Mouse (Mus musculus) stomach, adult 2 months (tissue): ENCODE data around the gene Rpusd4. TPM values are rescaled to one million over a fixed set of nuclear protein-coding genes. Genes with fewer than 3 reads are reported as not detected.

Experiments used
- polyA plus RNA-seq: library from polyadenylated mRNA; depleted of rRNA; stranded (reverse); fragments of >200 nt; gene quantifications from 2 replicates; pipeline ENCODE4 v1.2.3, GENCODE M21; 2012; rRNA removed

Rpusd4 gene
- 3.5 and 3.7 TPM in 2 replicates for polyA plus RNA-seq

DNA sequence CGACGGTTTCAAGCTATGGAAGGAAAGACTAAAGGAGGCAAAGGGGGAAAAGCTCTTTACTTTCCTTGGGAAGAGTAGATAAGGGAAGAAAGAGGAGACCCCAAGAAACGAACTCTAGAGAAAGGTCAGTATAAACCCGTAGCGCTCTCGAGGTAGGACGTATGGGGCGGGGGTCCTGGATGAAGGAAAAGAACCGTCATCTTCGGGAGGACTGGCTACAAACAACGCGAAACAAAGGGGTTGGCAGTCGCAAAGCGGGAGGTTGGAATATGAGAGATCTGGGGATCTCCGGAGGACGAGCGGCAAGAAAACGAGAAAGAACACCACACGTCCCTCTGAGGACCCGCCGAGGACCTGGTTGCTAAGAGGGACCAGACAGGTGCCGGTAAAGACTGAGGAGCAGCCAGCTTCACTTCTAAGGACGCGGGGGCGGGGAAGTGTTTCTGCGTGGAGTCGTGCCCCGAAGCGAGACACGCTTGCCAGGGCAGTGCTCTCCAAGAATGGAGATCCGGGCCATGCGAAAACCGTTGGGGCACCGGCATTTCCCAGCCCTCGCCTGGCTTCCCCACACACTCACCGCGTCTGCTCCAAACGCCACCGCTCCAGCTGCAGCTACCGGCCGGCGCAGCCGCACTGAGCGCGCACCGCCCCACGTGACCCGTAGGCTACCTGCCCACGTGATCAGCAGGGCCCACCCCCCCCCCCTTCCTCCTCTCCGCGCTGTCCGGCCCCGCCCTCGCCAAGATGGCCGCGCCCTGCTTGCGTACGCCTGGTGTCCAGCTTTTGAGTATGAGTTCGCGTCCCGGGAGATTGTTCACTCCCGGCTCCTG lies at the start of gene Rpusd4, which contains the start of gene Fam118b:
Gene Rpusd4, plus strand, starts transcription at position 720 of the 830 bp plus-strand sequence.
Gene Fam118b, minus strand, starts transcription at position 660 of the 830 bp plus-strand sequence.

Other genes with a start within 250 kb of the Rpusd4 start
- gene St3gal4, start 148.6 kb upstream of the Rpusd4 start, polyA plus RNA-seq, result 3.9 and 14.4 TPM in 2 replicates
- 10.3 and 14.7 TPM in 2 replicates for gene Dcps, start 91.8 kb upstream of the Rpusd4 start, polyA plus RNA-seq
- 17.3 and 18.4 TPM in 2 replicates for gene Srpr, start 67.7 kb upstream of the Rpusd4 start, polyA plus RNA-seq
- 10.5 and 12.8 TPM in 2 replicates for gene Tirap, start 67.6 kb upstream of the Rpusd4 start, polyA plus RNA-seq
- gene Foxred1, start 56.8 kb upstream of the Rpusd4 start, polyA plus RNA-seq, result 6.0 and 6.2 TPM in 2 replicates
- 4.5 and 5.7 TPM in 2 replicates for gene Fam118b, start 60 bp upstream of the Rpusd4 start, polyA plus RNA-seq
- 1.2 and 1.8 TPM in 2 replicates for gene Cdon, start 153.3 kb downstream of the Rpusd4 start, polyA plus RNA-seq